Comparison of ENCODE assay signal across 8 mouse cellular contexts in the genomic region with DNA sequence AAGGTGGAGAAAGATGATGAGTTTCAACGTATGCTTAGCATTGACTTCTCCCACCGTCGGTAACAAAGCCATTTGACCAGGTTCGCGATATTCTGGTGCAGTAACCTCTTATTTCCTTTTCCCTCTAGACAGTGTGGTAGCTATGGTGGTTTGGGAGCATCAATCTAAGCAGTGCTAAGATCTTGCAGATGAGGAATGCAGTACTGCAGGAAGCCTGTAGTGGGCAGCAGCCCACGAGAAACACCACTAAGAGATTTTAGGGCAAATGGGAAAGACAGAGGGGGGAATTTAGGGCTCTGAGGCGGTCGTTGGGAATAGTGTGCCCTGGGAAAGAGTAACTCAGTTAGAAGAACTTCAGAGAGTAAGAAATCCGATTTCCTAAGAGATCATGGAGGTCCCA. TPM values are rescaled to one million over a fixed set of nuclear protein-coding genes. Genes with fewer than 3 reads are reported as not detected.
DNase-seq lines count a peak whose midpoint lies in the region; ATAC-seq and TF ChIP-seq lines count a peak whose summit lies in the region.

No protein-coding gene starts in this region.

- no peaks in the 10 kb centered on the region for H3K27me3 ChIP-seq in intestine, embryonic 15.5 days (replicated peaks)
- H3K27me3 ChIP-seq in liver, embryonic 12.5 days (replicated peaks) = no peaks in the 10 kb centered on the region
- no peaks in the 10 kb centered on the region for H3K27me3 ChIP-seq in myocyte (ENCODE audit: control insufficient read depth, insufficient read depth, insufficient read length)

- no peak for TF ChIP-seq POLR2A in myocyte (IDR thresholded peaks at IDR 0.05; ENCODE audit: insufficient read length, low read depth)

- H3K79me2 ChIP-seq in myocyte (ENCODE audit: control insufficient read depth, insufficient read depth) = no peaks in the 10 kb centered on the region

- H3K27ac ChIP-seq in intestine, embryonic 15.5 days = peak overlapping the region; percentile 83
- no peak overlapping the region for H3K27ac ChIP-seq in liver, embryonic 12.5 days

- peak overlapping the region; percentile 56 for H3K4me2 ChIP-seq in intestine, embryonic 15.5 days (replicated peaks)
- peak overlapping the region; percentile 75 for H3K4me2 ChIP-seq in liver, embryonic 12.5 days
- peak overlapping the region; percentile 73 for H3K4me2 ChIP-seq in myocyte (ENCODE audit: low read depth)

- H3K9ac ChIP-seq in intestine, embryonic 15.5 days = no peak overlapping the region
- no peak overlapping the region; the same call in 1 of the 2 replicates for H3K9ac ChIP-seq in liver, embryonic 12.5 days

- peak; percentile 44 for ATAC-seq in intestine, embryonic 15.5 days
- ATAC-seq in liver, embryonic 12.5 days = peak; percentile 48

- H3K4me3 ChIP-seq in intestine, embryonic 15.5 days (replicated peaks) = peak overlapping the region; percentile 57
- H3K4me3 ChIP-seq in liver, embryonic 12.5 days = peak overlapping the region; percentile 60
- H3K4me3 ChIP-seq in myocyte = peak overlapping the region; percentile 30

- DNase-seq in 3T3-L1 (ENCODE audit: low read depth, low spot score) (peak; percentile 80), MN1 (ENCODE audit: low spot score) (peak; percentile 46)
- DNase-seq in cerebellum, postnatal 10 days = peak; percentile 73 to 75
- DNase-seq in gastrocnemius, adult 8-10 months (ENCODE audit: low spot score in 2 of 2) = peak; percentile 17 to 26
- peak; percentile 64 for DNase-seq in thymus, postnatal 25 days

- no peaks in the 10 kb centered on the region for H3K36me3 ChIP-seq in intestine, embryonic 15.5 days
- H3K36me3 ChIP-seq in liver, embryonic 12.5 days = no peaks in the 10 kb centered on the region
- H3K36me3 ChIP-seq in myocyte (ENCODE audit: control insufficient read depth, insufficient read depth) = no peaks in the 10 kb centered on the region

- 17% methylated on average over 9 of the region's 9 CpGs for WGBS in intestine, embryonic 15.5 days
- 6% methylated on average over 9 of the region's 9 CpGs for WGBS in liver, embryonic 12.5 days (ENCODE audit: insufficient replicate concordance)

- H3K9me3 ChIP-seq in intestine, embryonic 15.5 days = no peaks in the 10 kb centered on the region
- H3K9me3 ChIP-seq in liver, embryonic 12.5 days (replicated peaks) = no peaks in the 10 kb centered on the region

- no peaks in the 10 kb centered on the region for H3K4me1 ChIP-seq in intestine, embryonic 15.5 days (replicated peaks)
- H3K4me1 ChIP-seq in liver, embryonic 12.5 days = peaks cover 5% of the 10 kb centered on the region; the same call in 1 of the 2 replicates

- H3ac ChIP-seq in myocyte (ENCODE audit: control insufficient read depth, insufficient read length) = no peak overlapping the region

TF ChIP-seq in myocyte, 11 proteins besides CTCF, POLR2A, EP300 and RAD21:
- TF ChIP-seq CEBPB (IDR thresholded peaks at IDR 0.05; ENCODE audit: insufficient read depth, poor library complexity, severe bottlenecking) = no peak
- TF ChIP-seq MAX (IDR thresholded peaks at IDR 0.05; ENCODE audit: low read depth) = no peak
- TF ChIP-seq USF1 (IDR thresholded peaks at IDR 0.05; ENCODE audit: low read depth) = no peak
- TF ChIP-seq E2F4 (IDR thresholded peaks at IDR 0.05; ENCODE audit: insufficient read depth) = no peak
- no peak for TF ChIP-seq REST (IDR thresholded peaks at IDR 0.05; ENCODE audit: insufficient read depth, insufficient read length)
- TF ChIP-seq POLR2AphosphoS2 (IDR thresholded peaks at IDR 0.05; ENCODE audit: insufficient read length, low read depth) = no peak
- TF ChIP-seq MYOD1 (IDR thresholded peaks at IDR 0.05; ENCODE audit: control insufficient read depth in 1 of 3, insufficient read length in 2 of 3, low read depth in 2 of 3) = no peak
- no peak for TF ChIP-seq SRF (IDR thresholded peaks at IDR 0.05; ENCODE audit: control insufficient read depth, insufficient read length, low read depth)
- no peak for TF ChIP-seq TCF12 (IDR thresholded peaks at IDR 0.05; ENCODE audit: insufficient read depth, poor library complexity, severe bottlenecking)

RNA-seq across cellular contexts. Expression of a gene that starts 9.0 kb away (rescaled TPM):
- 1 to 10 TPM in 2 of 4 experiments, under 1 TPM in 2; 0.61 to 1.0 (median 0.98) TPM for total RNA-seq in gastrocnemius, adult 8-10 months (2022)
- polyA plus RNA-seq in intestine, embryonic 15.5 days (2015; fragmentation: Nextera tagmentation; extraction: Ambion mirVana) = 2.5 and 3.0 TPM in 2 replicates
- 1.4 and 1.6 TPM in 2 replicates for polyA plus RNA-seq in liver, embryonic 12.5 days (2016; fragmentation: Nextera tagmentation; extraction: Ambion mirVana)
- polyA plus RNA-seq in myocyte (2012; fragmentation: generic; extraction: Trizol) = 3.8 TPM

RNA-seq across cellular contexts. Expression of a gene that starts 46.8 kb away (rescaled TPM):
- total RNA-seq in gastrocnemius, adult 8-10 months (2022) = not detected
- 0.50 and 1.3 TPM in 2 replicates for polyA plus RNA-seq in intestine, embryonic 15.5 days (2015; fragmentation: Nextera tagmentation; extraction: Ambion mirVana)
- polyA plus RNA-seq in liver, embryonic 12.5 days (2016; fragmentation: Nextera tagmentation; extraction: Ambion mirVana) = 0.08 and 0.39 TPM in 2 replicates
- polyA plus RNA-seq in myocyte (2012; fragmentation: generic; extraction: Trizol) = not detected

Comparison
In these comparisons a context has a peak if more than half of its experiments do, and no peak if none do; other contexts are left out.
1. DNase-seq: peak in every context shown above with its lines; median percentile 80 in 3T3-L1; 74 in cerebellum, postnatal 10 days; 64 in thymus, postnatal 25 days; 46 in MN1; 22 in gastrocnemius, adult 8-10 months.